In genomic region chr4:106866381-106866780, GRCm38 (mm10) we compare ENCODE assay signal across 8 mouse cellular contexts. TPM values are rescaled to one million over a fixed set of nuclear protein-coding genes. Genes with fewer than 3 reads are reported as not detected.
DNase-seq lines count a peak whose midpoint lies in the region; ATAC-seq and TF ChIP-seq lines count a peak whose summit lies in the region.

No protein-coding gene starts in this region.

- H3K4me2 ChIP-seq in forebrain, embryonic 11.5 days (ENCODE audit: low read depth, low read length, severe bottlenecking), result no peak overlapping the region
- no peak overlapping the region for H3K4me2 ChIP-seq in forebrain, postnatal 0 days (ENCODE audit: low read depth)
- no peak overlapping the region for H3K4me2 ChIP-seq in lung, embryonic 14.5 days
- no peak overlapping the region for H3K4me2 ChIP-seq in lung, postnatal 0 days (replicated peaks; ENCODE audit: low read depth, low read length)
- H3K4me2 ChIP-seq in intestine, embryonic 15.5 days (replicated peaks), result no peak overlapping the region
- no peak overlapping the region for H3K4me2 ChIP-seq in neural tube, embryonic 15.5 days

- H3K27me3 ChIP-seq in forebrain, embryonic 11.5 days (ENCODE audit: control insufficient read depth, insufficient read depth, low read length), result no peaks in the 10 kb centered on the region
- no peaks in the 10 kb centered on the region for H3K27me3 ChIP-seq in forebrain, postnatal 0 days (ENCODE audit: insufficient read depth, low read length)
- H3K27me3 ChIP-seq in lung, embryonic 14.5 days (ENCODE audit: insufficient read depth, low read length), result no peaks in the 10 kb centered on the region
- no peaks in the 10 kb centered on the region for H3K27me3 ChIP-seq in lung, postnatal 0 days (replicated peaks; ENCODE audit: insufficient read depth, low read length)
- no peaks in the 10 kb centered on the region for H3K27me3 ChIP-seq in intestine, embryonic 15.5 days (replicated peaks)
- H3K27me3 ChIP-seq in neural tube, embryonic 15.5 days (replicated peaks), result no peaks in the 10 kb centered on the region

- no peak overlapping the region for H3K4me3 ChIP-seq in forebrain, embryonic 11.5 days (ENCODE audit: low read depth, low read length)
- no peak overlapping the region for H3K4me3 ChIP-seq in forebrain, postnatal 0 days (ENCODE audit: low read depth, low read length)
- H3K4me3 ChIP-seq in lung, embryonic 14.5 days (ENCODE audit: low read depth, low read length), result no peak overlapping the region
- no peak overlapping the region for H3K4me3 ChIP-seq in lung, postnatal 0 days (ENCODE audit: low read depth, low read length)
- H3K4me3 ChIP-seq in intestine, embryonic 15.5 days (replicated peaks), result no peak overlapping the region
- no peak overlapping the region for H3K4me3 ChIP-seq in neural tube, embryonic 15.5 days (replicated peaks)

- peak; percentile 14; the same call in 1 of the 2 replicates for ATAC-seq in forebrain, embryonic 11.5 days (replicated peaks; ENCODE audit: low FRiP score)
- no peak for ATAC-seq in forebrain, postnatal 0 days
- ATAC-seq in lung, embryonic 14.5 days (ENCODE audit: insufficient read depth), result no peak
- no peak for ATAC-seq in lung, postnatal 0 days
- ATAC-seq in intestine, embryonic 15.5 days, result no peak
- no peak for ATAC-seq in neural tube, embryonic 15.5 days (ENCODE audit: low FRiP score)

- DNase-seq in forebrain, embryonic 11.5 days (ENCODE audit: low spot score), result no peak
- no peak for DNase-seq in forebrain, postnatal 0 days
- no peak for DNase-seq in lung, embryonic 14.5 days
- DNase-seq in lung, postnatal 0 days (ENCODE audit: low spot score), result no peak
- DNase-seq in thymus, postnatal 0 days (ENCODE audit: low spot score), result no peak
- DNase-seq in right cerebral cortex, adult 18-20 months, result no peak

- no peak for TF ChIP-seq CTCF in forebrain, postnatal 0 days (IDR thresholded peaks at IDR 0.05; ENCODE audit: low read depth)
- TF ChIP-seq CTCF in lung, embryonic 14.5 days (IDR thresholded peaks at IDR 0.05; ENCODE audit: low read depth), result no peak
- no peak for TF ChIP-seq CTCF in lung, postnatal 0 days (IDR thresholded peaks at IDR 0.05)

- peak overlapping the region; percentile 81 for H3K27ac ChIP-seq in forebrain, embryonic 11.5 days (ENCODE audit: low read depth, low read length)
- no peak overlapping the region for H3K27ac ChIP-seq in forebrain, postnatal 0 days (ENCODE audit: low read depth, low read length)
- H3K27ac ChIP-seq in lung, embryonic 14.5 days (ENCODE audit: low read depth), result peak overlapping the region; percentile 95
- H3K27ac ChIP-seq in lung, postnatal 0 days (ENCODE audit: low read length), result no peak overlapping the region
- peak overlapping the region; percentile 84 for H3K27ac ChIP-seq in intestine, embryonic 15.5 days
- 0 out of 2 replicates have a peak overlapping the region, but pooled peaks have one; percentile 43 for H3K27ac ChIP-seq in neural tube, embryonic 15.5 days (replicated peaks)

- 54% methylated on average over 5 of the region's 5 CpGs for WGBS in forebrain, embryonic 11.5 days
- WGBS in forebrain, postnatal 0 days, result 60% methylated on average over 5 of the region's 5 CpGs
- 36% methylated on average over 5 of the region's 5 CpGs for WGBS in lung, embryonic 14.5 days
- 49% methylated on average over 5 of the region's 5 CpGs for WGBS in lung, postnatal 0 days
- 55% methylated on average over 5 of the region's 5 CpGs for WGBS in intestine, embryonic 15.5 days
- 54% methylated on average over 5 of the region's 5 CpGs for WGBS in neural tube, embryonic 15.5 days

- H3K36me3 ChIP-seq in forebrain, embryonic 11.5 days (ENCODE audit: control insufficient read depth, insufficient read depth, low read length), result no peaks in the 10 kb centered on the region
- H3K36me3 ChIP-seq in forebrain, postnatal 0 days (ENCODE audit: insufficient read depth), result no peaks in the 10 kb centered on the region
- H3K36me3 ChIP-seq in lung, embryonic 14.5 days (ENCODE audit: insufficient read depth), result no peaks in the 10 kb centered on the region
- no peaks in the 10 kb centered on the region for H3K36me3 ChIP-seq in lung, postnatal 0 days (ENCODE audit: insufficient read depth, low read length)
- no peaks in the 10 kb centered on the region for H3K36me3 ChIP-seq in intestine, embryonic 15.5 days
- no peaks in the 10 kb centered on the region for H3K36me3 ChIP-seq in neural tube, embryonic 15.5 days

- TF ChIP-seq EP300 in lung, postnatal 0 days (IDR thresholded peaks at IDR 0.05), result no peak

- H3K4me1 ChIP-seq in forebrain, embryonic 11.5 days (replicated peaks; ENCODE audit: control insufficient read depth, insufficient read depth, low read length), result peaks cover 28% of the 10 kb centered on the region
- no peaks in the 10 kb centered on the region for H3K4me1 ChIP-seq in forebrain, postnatal 0 days (ENCODE audit: insufficient read depth)
- peaks cover 41% of the 10 kb centered on the region for H3K4me1 ChIP-seq in lung, embryonic 14.5 days (ENCODE audit: insufficient read depth)
- H3K4me1 ChIP-seq in lung, postnatal 0 days (ENCODE audit: insufficient read depth, low read depth, low read length), result peaks cover 13% of the 10 kb centered on the region; the same call in 1 of the 2 replicates
- H3K4me1 ChIP-seq in intestine, embryonic 15.5 days (replicated peaks), result peaks cover 53% of the 10 kb centered on the region
- H3K4me1 ChIP-seq in neural tube, embryonic 15.5 days, result peaks cover 29% of the 10 kb centered on the region

- H3K9me3 ChIP-seq in forebrain, embryonic 11.5 days (ENCODE audit: control insufficient read depth, low read length), result no peaks in the 10 kb centered on the region
- H3K9me3 ChIP-seq in forebrain, postnatal 0 days (ENCODE audit: low read length), result no peaks in the 10 kb centered on the region
- H3K9me3 ChIP-seq in lung, embryonic 14.5 days (ENCODE audit: low read depth, low read length), result no peaks in the 10 kb centered on the region
- H3K9me3 ChIP-seq in lung, postnatal 0 days (ENCODE audit: low read length), result no peaks in the 10 kb centered on the region
- H3K9me3 ChIP-seq in intestine, embryonic 15.5 days, result no peaks in the 10 kb centered on the region
- H3K9me3 ChIP-seq in neural tube, embryonic 15.5 days (replicated peaks), result no peaks in the 10 kb centered on the region

- peak overlapping the region; percentile 41; the same call in 1 of the 2 replicates for H3K9ac ChIP-seq in forebrain, embryonic 11.5 days (ENCODE audit: low read length)
- no peak overlapping the region for H3K9ac ChIP-seq in forebrain, postnatal 0 days
- H3K9ac ChIP-seq in lung, embryonic 14.5 days, result no peak overlapping the region
- no peak overlapping the region for H3K9ac ChIP-seq in lung, postnatal 0 days (replicated peaks; ENCODE audit: low read depth)
- H3K9ac ChIP-seq in intestine, embryonic 15.5 days, result no peak overlapping the region
- H3K9ac ChIP-seq in neural tube, embryonic 15.5 days (replicated peaks), result no peak overlapping the region

RNA-seq across cellular contexts. Expression of gene Ssbp3, which starts 44.1 kb away (rescaled TPM):
- polyA plus RNA-seq in forebrain, embryonic 11.5 days (2014; fragmentation: Nextera tagmentation; extraction: Ambion mirVana), result 135 and 138 TPM in 2 replicates
- total RNA-seq in forebrain, postnatal 0 days (2014; rRNA removed), result 113 and 137 TPM in 2 replicates
- polyA plus RNA-seq in forebrain, postnatal 0 days (2015; fragmentation: Nextera tagmentation; extraction: Ambion mirVana), result 103 and 117 TPM in 2 replicates
- polyA plus RNA-seq in lung, embryonic 14.5 days (2014; fragmentation: Nextera tagmentation; extraction: Ambion mirVana), result 69.5 and 80.2 TPM in 2 replicates
- 40.2 and 49.8 TPM in 2 replicates for polyA plus RNA-seq in lung, postnatal 0 days (2015; fragmentation: Nextera tagmentation; extraction: Ambion mirVana)
- polyA plus RNA-seq in intestine, embryonic 15.5 days (2015; fragmentation: Nextera tagmentation; extraction: Ambion mirVana), result 83.7 and 86.0 TPM in 2 replicates
- polyA plus RNA-seq in neural tube, embryonic 15.5 days (2015; fragmentation: Nextera tagmentation; extraction: Ambion mirVana), result 118 and 130 TPM in 2 replicates
- polyA plus RNA-seq in thymus, postnatal 0 days (2015; fragmentation: Nextera tagmentation; extraction: Ambion mirVana), result 93.6 and 106 TPM in 2 replicates

Comparison
In these comparisons a context has a peak if more than half of its experiments do, and no peak if none do; other contexts are left out.
1. H3K27ac ChIP-seq: peak in forebrain, embryonic 11.5 days (single experiment), lung, embryonic 14.5 days (single experiment), intestine, embryonic 15.5 days (single experiment) and neural tube, embryonic 15.5 days (single experiment); none in forebrain, postnatal 0 days (single experiment) and lung, postnatal 0 days (single experiment).